Mouse (Mus musculus) cortical plate, adult 2 months (tissue): ENCODE measurements around the gene Nap1l4.

Experiments
- CTCF ChIP-seq: fragments of 200-500 bp; IDR thresholded peaks from 2 replicates; pipeline ENCODE4 v1.5.1; 2011; ENCODE audit warnings: mild to moderate bottlenecking, control low read depth, low read length; ENCODE audit not compliant: insufficient read depth; ENCODE audit errors: extremely low read depth
- POLR2A ChIP-seq: fragments of 200-500 bp; IDR thresholded peaks from 2 replicates; pipeline ENCODE4 v1.6.1; 2011; ENCODE audit warnings: mild to moderate bottlenecking, low read length, control low read depth; ENCODE audit not compliant: insufficient read depth; ENCODE audit errors: extremely low read depth

DNA sequence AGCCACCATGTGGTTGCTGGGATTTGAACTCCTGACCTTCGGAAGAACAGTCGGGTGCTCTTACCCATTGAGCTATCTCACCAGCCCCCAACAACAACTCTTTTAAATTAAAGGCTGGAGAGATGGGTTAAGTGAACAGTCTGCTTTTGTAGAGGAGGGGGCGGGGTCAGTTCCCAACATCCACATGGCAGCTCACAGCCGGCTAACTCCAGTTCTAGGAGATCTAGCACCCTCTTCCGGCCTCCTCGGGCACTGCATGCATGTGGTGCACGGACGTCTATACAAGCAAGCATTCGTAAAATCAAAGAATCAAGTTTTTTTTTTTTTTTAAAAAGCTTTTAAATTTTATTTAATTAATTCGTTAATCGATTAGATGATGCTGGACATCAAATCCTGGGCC, 43.1 kb downstream of the Nap1l4 start:
- TF ChIP-seq CTCF (peak; percentile 48), POLR2A (no peak)
